Mouse (Mus musculus): ENCODE data around the gene Cnbd2.
"Not testable (repeated sequence)": the region's sequence is repeated elsewhere in the genome, so short reads cannot be mapped to it uniquely, and the experiment has no call there.

Cnbd2 gene

GRCm38 (mm10) chr2:156392461-156393154 is 80.5 kb downstream of the Cnbd2 start:
- peak; percentile 83 for DNase-seq (ENCODE audit: low read depth, low spot score)

DNA sequence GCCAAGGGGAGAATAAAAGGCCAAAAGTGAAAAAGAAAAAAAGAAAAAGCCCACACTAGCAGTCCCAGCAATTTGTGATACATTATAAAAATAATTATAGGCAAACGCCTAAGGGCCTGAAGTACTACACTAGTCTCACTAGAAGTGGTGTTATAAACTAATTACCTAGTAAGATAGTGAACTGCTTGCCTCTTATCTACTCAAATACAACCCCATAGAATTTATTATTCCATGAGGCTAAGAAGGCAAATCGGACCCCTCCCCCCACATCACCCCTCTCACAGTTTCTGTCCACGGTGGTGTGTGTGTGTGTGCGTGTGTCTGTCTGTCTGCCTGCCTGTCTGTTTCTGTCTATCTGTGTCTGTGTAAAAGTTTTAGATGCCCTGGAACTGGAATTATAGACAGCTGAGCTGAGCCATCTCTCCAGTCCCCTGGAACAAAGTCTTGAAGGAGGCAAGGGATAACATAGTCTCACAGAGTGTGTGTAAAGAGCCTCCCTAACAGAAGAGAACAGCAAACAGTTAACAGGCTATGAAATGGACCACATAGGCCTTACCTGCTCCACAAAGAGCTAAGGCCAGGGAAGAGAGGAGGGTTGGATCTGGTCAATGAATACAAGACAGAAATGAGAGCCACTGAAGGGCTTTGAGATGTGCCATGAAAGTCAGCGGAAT is 81.2 kb downstream of the Cnbd2 start:
- DNase-seq (ENCODE audit: low read depth, low spot score): peak; percentile 21

DNA sequence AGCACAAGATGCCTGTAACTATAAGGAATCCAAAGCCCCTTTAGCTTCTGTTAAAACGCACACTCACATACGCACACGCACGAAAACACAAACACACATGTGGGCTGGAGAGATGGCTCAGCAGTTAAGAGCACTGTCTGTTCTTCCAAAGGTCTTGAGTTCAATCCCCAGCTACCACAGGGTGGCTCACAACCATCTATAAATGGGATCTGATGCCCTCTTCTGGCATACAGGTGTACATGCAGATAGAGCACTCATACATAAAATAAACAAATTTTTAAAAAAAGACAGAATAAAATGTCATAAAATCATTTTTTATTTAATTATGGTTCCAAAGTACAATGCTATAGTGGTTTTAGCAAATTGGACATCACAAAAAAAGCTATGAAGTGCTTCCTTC is 82.2 kb downstream of the Cnbd2 start:
- DNase-seq (ENCODE audit: low read depth, low spot score): peak; percentile 74

DNA sequence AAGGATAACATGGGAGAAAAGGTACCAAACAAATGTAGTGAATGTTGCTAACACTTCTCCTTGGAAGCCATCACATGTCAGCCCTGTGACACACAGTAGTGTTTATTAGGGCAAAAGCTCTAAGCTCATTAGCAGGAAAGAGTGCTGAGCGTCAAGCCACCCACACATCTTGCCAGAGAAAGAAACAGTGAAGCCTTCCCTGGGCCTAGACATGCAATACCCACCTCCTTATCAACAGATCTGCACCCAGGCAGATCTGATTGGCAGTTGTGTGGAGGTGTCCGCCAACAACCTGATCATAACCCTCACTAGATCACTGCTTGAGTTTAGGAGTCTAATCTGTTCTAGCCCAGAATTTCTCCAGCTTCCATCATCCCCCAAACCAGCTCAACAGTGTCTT is 84.0 kb downstream of the Cnbd2 start:
- no peak for DNase-seq (ENCODE audit: low read depth, low spot score)

DNA sequence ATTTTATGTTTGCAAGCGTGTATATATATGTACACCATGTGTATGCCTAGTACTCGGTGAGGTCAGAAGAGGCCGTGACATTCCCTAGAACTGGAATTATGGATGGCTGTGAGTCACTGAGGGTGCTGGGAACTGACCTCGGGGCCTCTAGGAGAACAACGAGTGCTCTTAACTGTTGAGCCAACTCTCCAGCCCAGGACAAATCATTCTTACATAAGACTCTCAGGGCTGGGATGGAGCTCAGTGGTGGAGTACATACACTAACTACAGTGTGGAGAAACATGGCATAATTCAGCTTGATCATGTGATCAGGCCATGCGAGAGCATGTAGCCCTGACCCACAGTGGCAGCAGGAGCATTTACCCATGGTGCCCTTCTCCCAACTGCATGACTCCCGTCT is 85.9 kb downstream of the Cnbd2 start:
- DNase-seq (ENCODE audit: low read depth, low spot score): no peak

- DNase-seq (ENCODE audit: low read depth, low spot score): no peak
Observed at GRCm38 (mm10) chr2:156399485-156399884, 87.4 kb downstream of the Cnbd2 start.

GRCm38 (mm10) chr2:156401331-156401730 is 89.2 kb downstream of the Cnbd2 start:
- DNase-seq (ENCODE audit: low read depth, low spot score): peak; percentile 96

- DNase-seq (ENCODE audit: low read depth, low spot score): no peak
Observed at GRCm38 (mm10) chr2:156402036-156402435, 89.9 kb downstream of the Cnbd2 start.

GRCm38 (mm10) chr2:156406987-156407386 is 94.9 kb downstream of the Cnbd2 start:
- DNase-seq (ENCODE audit: low read depth, low spot score): no peak

GRCm38 (mm10) chr2:156408168-156408567 is 96.1 kb downstream of the Cnbd2 start:
- DNase-seq (ENCODE audit: low read depth, low spot score): peak; percentile 43

GRCm38 (mm10) chr2:156411348-156411747 is 99.2 kb downstream of the Cnbd2 start:
- DNase-seq (ENCODE audit: low read depth, low spot score): not testable (repeated sequence)

GRCm38 (mm10) chr2:156414996-156415395 is 102.9 kb downstream of the Cnbd2 start:
- no peak for DNase-seq (ENCODE audit: low read depth, low spot score)

GRCm38 (mm10) chr2:156415674-156416073 is 103.6 kb downstream of the Cnbd2 start:
- no peak for DNase-seq (ENCODE audit: low read depth, low spot score)

DNA sequence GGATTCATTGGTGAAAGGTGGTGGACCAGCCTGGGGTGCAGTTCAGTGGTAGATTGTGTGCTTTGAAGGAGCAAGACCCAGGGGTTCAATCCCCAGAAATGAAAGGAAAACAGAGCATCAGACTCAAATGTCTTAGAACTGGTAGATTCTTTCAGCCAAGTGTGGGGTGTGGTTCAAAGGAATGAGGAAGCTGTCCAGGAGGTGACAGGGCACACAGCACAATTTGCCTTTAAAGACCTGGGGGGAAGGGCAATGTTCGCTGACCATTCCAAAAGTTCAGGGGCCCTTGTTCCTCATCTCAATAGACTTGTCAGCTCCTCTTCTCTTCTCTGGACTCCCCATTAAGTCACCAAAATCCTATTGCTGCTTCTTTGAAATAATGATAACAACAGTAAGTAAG is 105.1 kb downstream of the Cnbd2 start:
- DNase-seq (ENCODE audit: low read depth, low spot score): peak; percentile 41

DNA sequence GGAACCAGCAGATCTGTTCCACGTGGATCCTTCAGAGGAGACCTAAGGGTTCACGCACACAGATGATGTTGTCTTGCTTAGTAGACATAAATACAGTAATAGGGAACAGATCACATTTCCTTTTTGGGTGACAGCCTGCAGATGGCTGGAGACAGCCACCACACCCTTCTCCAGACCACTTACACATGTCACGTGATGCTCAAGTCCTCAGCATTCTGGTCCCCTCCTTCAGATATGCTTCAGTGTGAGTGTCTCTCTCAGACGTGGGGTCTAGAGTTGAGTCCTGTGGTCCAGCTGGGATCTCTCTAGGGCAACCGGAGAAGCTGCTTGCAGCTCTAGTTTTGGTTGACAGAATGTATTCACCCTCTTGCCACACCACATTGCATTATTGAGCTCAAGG is 106.4 kb downstream of the Cnbd2 start:
- DNase-seq (ENCODE audit: low read depth, low spot score): no peak

DNA sequence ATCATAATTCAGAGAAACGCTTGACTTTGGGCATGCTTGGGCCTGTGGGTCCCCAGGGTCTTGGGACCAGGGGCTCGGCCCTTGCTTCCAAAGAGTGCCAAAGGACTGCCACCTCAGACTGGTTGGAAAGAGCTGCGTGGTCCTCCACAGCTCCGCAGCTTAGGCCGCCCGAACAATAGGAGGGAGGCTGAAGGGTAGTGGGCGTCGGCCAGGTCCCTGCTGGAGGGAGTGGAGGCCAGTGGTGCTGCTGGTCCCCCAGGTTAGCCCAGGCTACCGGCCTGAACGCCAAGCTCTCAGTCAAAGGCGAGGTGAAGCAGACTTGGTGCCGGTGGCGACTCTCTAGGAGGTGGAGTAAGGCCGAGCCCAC is 108.2 kb downstream of the Cnbd2 start:
- DNase-seq (ENCODE audit: low read depth, low spot score): no peak

- DNase-seq (ENCODE audit: low read depth, low spot score): peak; percentile 67
Observed at GRCm38 (mm10) chr2:156420694-156421380, 108.7 kb downstream of the Cnbd2 start, which contains the start of gene Epb41l1. Gene Epb41l1 (plus strand): TSS chr2:156420909.

GRCm38 (mm10) chr2:156421381-156422110 is 109.4 kb downstream of the Cnbd2 start:
- DNase-seq (ENCODE audit: low read depth, low spot score): peak; percentile 74

DNA sequence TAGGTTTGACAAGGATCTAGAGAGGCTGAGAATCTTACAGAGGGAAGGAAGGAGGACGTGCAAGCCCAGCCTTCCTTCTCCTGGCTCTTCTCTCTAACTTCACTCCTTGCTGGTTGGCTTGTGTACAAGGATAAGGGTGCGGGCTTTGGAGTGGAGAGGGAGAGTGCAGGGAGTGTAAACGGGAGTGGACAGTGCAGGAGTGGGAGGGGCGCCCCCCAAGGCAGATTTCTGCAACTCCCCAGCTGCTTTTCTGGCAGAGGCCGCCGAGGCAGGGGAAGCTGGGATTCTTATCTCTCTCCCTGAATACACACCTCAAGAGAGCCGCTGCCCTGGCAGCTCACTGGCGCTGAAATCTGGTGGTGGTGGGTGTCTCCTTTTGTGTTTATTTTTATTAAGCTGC is 110.5 kb downstream of the Cnbd2 start:
- DNase-seq (ENCODE audit: low read depth, low spot score): no peak

DNA sequence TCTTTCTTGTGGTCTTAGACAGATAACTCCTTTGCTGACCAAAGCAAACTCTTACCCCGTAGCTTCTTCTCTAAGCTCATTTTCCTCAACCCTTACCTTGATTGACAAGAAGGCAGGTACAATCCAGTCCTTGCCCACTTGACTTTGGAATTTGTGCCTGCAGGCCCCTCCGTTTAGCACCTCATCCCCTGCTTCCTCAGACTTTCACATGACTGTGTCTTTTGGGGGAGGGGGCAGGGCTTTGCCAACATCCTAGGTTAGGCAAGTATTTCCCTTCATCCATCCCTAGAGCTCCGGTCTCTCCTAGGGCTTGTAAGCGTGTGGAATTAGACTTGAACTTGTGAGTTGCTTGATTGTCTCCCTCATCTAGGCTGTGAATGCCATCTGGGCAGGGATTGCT is 111.6 kb downstream of the Cnbd2 start:
- no peak for DNase-seq (ENCODE audit: low read depth, low spot score)

All from R1 (cell line).